Mouse (Mus musculus) kidney, embryonic 15.5 days (tissue): ENCODE measurements around the gene Agpat1. TPM values are rescaled to one million over a fixed set of nuclear protein-coding genes. Genes with fewer than 3 reads are reported as not detected.
A peak's percentile ranks its signal among the peaks of the same experiment; 100 is the strongest.

Source experiments
- ATAC-seq: fragments of 200-750 bp; cut with Nextera tagmentation; replicated peaks from 2 replicates; pipeline ENCODE4 v1.8.0; 2017; ENCODE audit warnings: moderate TSS enrichment; ENCODE audit not compliant: low FRiP score
- H3K27ac ChIP-seq: fragments of 300-500 bp; sonication (generic); 2 replicates; pipeline ENCODE4 v1.5.1; 2015; ENCODE audit warnings: mild to moderate bottlenecking, inconsistent platforms
- H3K27me3 ChIP-seq: fragments of 300-500 bp; sonication (generic); 2 replicates; pipeline ENCODE4 v1.6.1; 2015; ENCODE audit warnings: inconsistent platforms
- H3K36me3 ChIP-seq: fragments of 300-500 bp; sonication (generic); 2 replicates; pipeline ENCODE4 v1.6.1; 2015; ENCODE audit warnings: inconsistent platforms
- H3K4me1 ChIP-seq: fragments of 300-500 bp; sonication (generic); 2 replicates; pipeline ENCODE4 v1.6.1; 2015; ENCODE audit warnings: inconsistent platforms
- H3K4me2 ChIP-seq: fragments of 300-500 bp; sonication (generic); 2 replicates; pipeline ENCODE4 v1.6.1; 2015; ENCODE audit warnings: moderate library complexity, mild to moderate bottlenecking, inconsistent platforms
- H3K4me3 ChIP-seq: fragments of 300-500 bp; sonication (generic); replicated peaks from 2 replicates; pipeline ENCODE4 v1.5.1; 2015; ENCODE audit warnings: mild to moderate bottlenecking, inconsistent platforms
- H3K9ac ChIP-seq: fragments of 300-500 bp; sonication (generic); 2 replicates; pipeline ENCODE4 v1.6.1; 2015; ENCODE audit warnings: mild to moderate bottlenecking, inconsistent platforms
- H3K9me3 ChIP-seq: fragments of 300-500 bp; sonication (generic); replicated peaks from 2 replicates; pipeline ENCODE4 v1.6.1; 2016; ENCODE audit warnings: inconsistent platforms
- WGBS: fragments of 180-500 bp; shearing (Covaris S2); methylation state at CpG from one replicate; pipeline ENCODE4 v1.1.7; 2015; ENCODE audit warnings: mixed read lengths; 5-methylcytosine and 5-hydroxymethylcytosine counted together
- polyA plus RNA-seq: library from polyadenylated mRNA; unstranded; fragments of >200 nt; fragmentation: Nextera tagmentation; extraction: Ambion mirVana; gene quantifications from 2 replicates; pipeline ENCODE4 v1.2.1, GENCODE M21; 2015

Gene Agpat1
- polyA plus RNA-seq, 1 experiment from 2014 or later, result 72.2 TPM

- Histone ChIP-seq H3K9me3 (no peaks in the 10 kb centered on the region), H3K27me3 (peaks cover 65% of the 10 kb centered on the region), H3K4me1 (peaks cover 21% of the 10 kb centered on the region), H3K27ac (peak overlapping the region; percentile 51), H3K4me3 (peak overlapping the region; percentile 23), H3K36me3 (no peaks in the 10 kb centered on the region), H3K4me2 (peak overlapping the region; percentile 55), H3K9ac (no peak overlapping the region)
- 3% methylated on average over 19 of the region's 19 CpGs for WGBS
- ATAC-seq, result peak; percentile 58; the same call in 1 of the 2 replicates
Observed at GRCm38 (mm10) chr17:34661121-34661591, 57.1 kb downstream of the Agpat1 start.

- Histone ChIP-seq H3K9me3 (no peaks in the 10 kb centered on the region), H3K4me3 (no peak overlapping the region), H3K27ac (no peak overlapping the region), H3K4me2 (no peak overlapping the region), H3K9ac (no peak overlapping the region), H3K36me3 (no peaks in the 10 kb centered on the region), H3K27me3 (peaks cover 67% of the 10 kb centered on the region), H3K4me1 (peaks cover 17% of the 10 kb centered on the region)
- 97% methylated on average over 1 of the region's 1 CpGs for WGBS
- no peak for ATAC-seq
Observed at GRCm38 (mm10) chr17:34662468-34662867, 58.4 kb downstream of the Agpat1 start.

DNA sequence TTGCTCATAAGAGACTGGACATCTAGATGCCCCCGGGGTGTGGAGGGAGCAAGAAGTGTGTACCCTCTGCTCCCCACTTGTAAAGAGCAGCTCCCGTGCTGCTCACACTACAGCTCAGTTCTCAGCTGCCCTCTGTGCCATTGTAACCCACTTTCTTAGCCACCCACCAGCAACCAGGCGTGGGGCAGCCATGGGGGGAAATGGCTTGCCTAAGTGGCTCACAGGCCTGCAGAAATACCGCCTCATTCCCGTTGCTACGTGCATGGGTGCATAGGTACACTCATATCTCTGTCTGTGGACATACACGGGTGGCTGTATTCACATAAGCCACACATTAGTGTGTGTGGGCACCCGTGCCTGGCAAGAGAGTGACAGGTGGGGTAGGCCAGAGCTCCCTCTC is 58.9 kb downstream of the Agpat1 start:
- no peak for ATAC-seq
- Histone ChIP-seq H3K4me3 (no peak overlapping the region), H3K9me3 (no peaks in the 10 kb centered on the region), H3K27ac (no peak overlapping the region), H3K4me1 (peaks cover 17% of the 10 kb centered on the region), H3K36me3 (no peaks in the 10 kb centered on the region), H3K9ac (no peak overlapping the region), H3K4me2 (no peak overlapping the region), H3K27me3 (peaks cover 63% of the 10 kb centered on the region)
- 84% methylated on average over 8 of the region's 8 CpGs for WGBS

Other genes with a start within 250 kb of the Agpat1 start
- gene Btnl2, start 249.4 kb upstream of the Agpat1 start, polyA plus RNA-seq, result 0.08 and 0.16 TPM in 2 replicates
- gene Btnl1, start 227.1 kb upstream of the Agpat1 start, polyA plus RNA-seq, result not detected in 2 replicates
- 0.32 and 0.77 TPM in 2 replicates for gene BC051142, start 205.4 kb upstream of the Agpat1 start, polyA plus RNA-seq
- 0.09 TPM in 1 of 2 replicates, not detected in the other for gene Btnl4, start 126.9 kb upstream of the Agpat1 start, polyA plus RNA-seq
- not detected in 2 replicates for gene Btnl6, start 86.9 kb upstream of the Agpat1 start, polyA plus RNA-seq
- 8.7 and 11.8 TPM in 2 replicates for gene Notch4, start 40.0 kb upstream of the Agpat1 start, polyA plus RNA-seq
- 20.8 and 22.6 TPM in 2 replicates for gene Gpsm3, start 14.5 kb upstream of the Agpat1 start, polyA plus RNA-seq
- gene Pbx2, start 13.0 kb upstream of the Agpat1 start, polyA plus RNA-seq, result 14.9 and 16.7 TPM in 2 replicates
- gene Ager, start 6.4 kb upstream of the Agpat1 start, polyA plus RNA-seq, result 6.5 and 7.5 TPM in 2 replicates
- gene Rnf5, start 572 bp upstream of the Agpat1 start, polyA plus RNA-seq, result 166 and 168 TPM in 2 replicates
- gene Egfl8, start 11.7 kb downstream of the Agpat1 start, polyA plus RNA-seq, result 3.5 and 4.4 TPM in 2 replicates
- gene Ppt2, start 24.2 kb downstream of the Agpat1 start, polyA plus RNA-seq, result 36.5 and 39.1 TPM in 2 replicates
- gene Prrt1, start 25.3 kb downstream of the Agpat1 start, polyA plus RNA-seq, result 0.24 and 0.35 TPM in 2 replicates
- 17.2 and 18.4 TPM in 2 replicates for gene Fkbpl, start 40.5 kb downstream of the Agpat1 start, polyA plus RNA-seq
- gene Atf6b, start 42.9 kb downstream of the Agpat1 start, polyA plus RNA-seq, result 86.2 and 98.2 TPM in 2 replicates
- 0.35 and 0.75 TPM in 2 replicates for gene Tnxb, start 66.3 kb downstream of the Agpat1 start, polyA plus RNA-seq
- 0.73 and 2.0 TPM in 2 replicates for gene C4b, start 139.6 kb downstream of the Agpat1 start, polyA plus RNA-seq
- 11.1 and 45.4 TPM in 2 replicates for gene Cyp21a1, start 200.3 kb downstream of the Agpat1 start, polyA plus RNA-seq
- 29.4 and 29.6 TPM in 2 replicates for gene Stk19, start 232.7 kb downstream of the Agpat1 start, polyA plus RNA-seq
- gene Dxo, start 232.8 kb downstream of the Agpat1 start, polyA plus RNA-seq, result 62.7 and 73.0 TPM in 2 replicates
- gene Skiv2l, start 245.9 kb downstream of the Agpat1 start, polyA plus RNA-seq, result 48.5 and 53.1 TPM in 2 replicates
- gene Nelfe, start 246.1 kb downstream of the Agpat1 start, polyA plus RNA-seq, result 101 and 116 TPM in 2 replicates